Mouse (Mus musculus) retina, adult 2 months (tissue): ENCODE data around the gene Rpgrip1.

Experiments used
- DNase-seq: peaks from one replicate; pipeline ENCODE4 v3.0.0-alpha.2; 2012; ENCODE audit warnings: low read depth, low spot score

Gene Rpgrip1

GRCm38 (mm10) chr14:52197156-52197878 lies 86.8 kb downstream of the Rpgrip1 start, which contains the start of gene Supt16:
Gene Supt16, minus strand, starts transcription at chr14:52197416.
- peak; percentile 67 for DNase-seq

- no peak for DNase-seq
Measured at GRCm38 (mm10) chr14:52198141-52198540, 87.6 kb downstream of the Rpgrip1 start.

GRCm38 (mm10) chr14:52199412-52199811 lies 88.9 kb downstream of the Rpgrip1 start:
- no peak for DNase-seq
